ENCODE assay signal across 16 mouse cellular contexts in the genomic region with DNA sequence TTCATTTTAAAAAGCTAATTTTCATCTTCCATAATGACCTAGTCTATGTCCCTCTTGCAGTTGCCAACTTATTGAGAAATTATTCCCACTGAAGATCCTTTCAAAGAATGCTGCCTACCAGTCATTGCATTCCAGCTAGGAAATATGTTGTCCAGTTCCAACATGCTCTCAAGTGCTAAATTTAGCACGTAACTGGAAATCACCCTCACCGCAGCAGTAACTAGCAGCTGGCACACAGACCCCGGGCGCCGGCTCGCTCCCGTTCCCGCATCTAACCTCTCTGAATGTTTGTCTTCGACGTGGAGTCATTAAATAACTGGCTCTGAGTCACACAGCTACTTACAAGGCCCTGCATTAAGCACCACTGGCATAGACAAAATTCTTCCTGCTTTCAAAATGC. TPM values are rescaled to one million over a fixed set of nuclear protein-coding genes. Genes with fewer than 3 reads are reported as not detected.
DNase-seq lines count a peak whose midpoint lies in the region; ATAC-seq lines count a peak whose summit lies in the region.
"Had no signal": no experiment of that assay in that cellular context is flagged by ENCODE, and none has a peak within 500 bp of the region (broad histone marks: within the 10 kb centered on the region; RNA-seq: fewer than 3 reads in every experiment).

No protein-coding gene starts in this region.

- no peaks in the 10 kb centered on the region for H3K36me3 ChIP-seq in heart, embryonic 10.5 days
- no peaks in the 10 kb centered on the region for H3K36me3 ChIP-seq in forebrain, embryonic 11.5 days (ENCODE audit: control insufficient read depth, insufficient read depth, low read length)
- H3K36me3 ChIP-seq: hindbrain, embryonic 15.5 days; kidney, embryonic 15.5 days had no signal

- H3K4me1 ChIP-seq in heart, embryonic 10.5 days = peaks cover 7% of the 10 kb centered on the region; the same call in 1 of the 2 replicates
- no peaks in the 10 kb centered on the region for H3K4me1 ChIP-seq in forebrain, embryonic 11.5 days (replicated peaks; ENCODE audit: control insufficient read depth, insufficient read depth, low read length)
- H3K4me1 ChIP-seq: hindbrain, embryonic 15.5 days; kidney, embryonic 15.5 days had no signal

- intact Hi-C loops in heart, postnatal 25 days (cut with DNase I) = no loop called here
- intact Hi-C loops in heart, postnatal 10 days (cut with DNase I) = no loop called here

- no peak for ATAC-seq in forebrain, embryonic 11.5 days (replicated peaks; ENCODE audit: low FRiP score)
- ATAC-seq: forebrain, postnatal 0 days; intestine, embryonic 16.5 days; liver, postnatal 0 days had no signal

- no peak overlapping the region for H3K4me3 ChIP-seq in heart, embryonic 10.5 days
- H3K4me3 ChIP-seq in forebrain, embryonic 11.5 days (ENCODE audit: low read depth, low read length) = no peak overlapping the region
- H3K4me3 ChIP-seq: hindbrain, embryonic 15.5 days; kidney, embryonic 15.5 days had no signal

- DNase-seq in heart, adult 18-20 months = peak; percentile 45 to 46
- DNase-seq in heart, postnatal 25 days (ENCODE audit: low spot score) = no peak
- peak; percentile 76 for DNase-seq in Muller cell, postnatal 12 days (ENCODE audit: inconsistent ontology term)
- DNase-seq in heart, embryonic 10.5 days (ENCODE audit: low spot score) = no peak
- peak; percentile 58 to 65 for DNase-seq in heart, postnatal 10 days
- DNase-seq in urinary bladder, postnatal 36 days (ENCODE audit: low spot score in 2 of 2) = no peak
- no peak for DNase-seq in forebrain, embryonic 11.5 days (ENCODE audit: low spot score)
- DNase-seq: adrenal gland, adult 2 months; cerebellum, postnatal 14 days; forebrain, postnatal 0 days; liver; liver, postnatal 0 days; midbrain, embryonic 14.5 days had no signal

- H3K27me3 ChIP-seq in heart, embryonic 10.5 days (ENCODE audit: insufficient read depth, poor library complexity, severe bottlenecking) = no peaks in the 10 kb centered on the region
- H3K27me3 ChIP-seq in forebrain, embryonic 11.5 days (ENCODE audit: control insufficient read depth, insufficient read depth, low read length) = no peaks in the 10 kb centered on the region
- H3K27me3 ChIP-seq: hindbrain, embryonic 15.5 days; kidney, embryonic 15.5 days had no signal

- H3K9me3 ChIP-seq in heart, embryonic 10.5 days = no peaks in the 10 kb centered on the region
- no peaks in the 10 kb centered on the region for H3K9me3 ChIP-seq in forebrain, embryonic 11.5 days (ENCODE audit: control insufficient read depth, low read length)
- H3K9me3 ChIP-seq: hindbrain, embryonic 15.5 days; kidney, embryonic 15.5 days had no signal

- 59% methylated on average over 10 of the region's 10 CpGs for WGBS in heart, embryonic 10.5 days
- WGBS in forebrain, embryonic 11.5 days = 92% methylated on average over 10 of the region's 10 CpGs

- H3K27ac ChIP-seq in heart, embryonic 10.5 days = peak overlapping the region; percentile 69
- no peak overlapping the region for H3K27ac ChIP-seq in forebrain, embryonic 11.5 days (ENCODE audit: low read depth, low read length)
- H3K27ac ChIP-seq: hindbrain, embryonic 15.5 days; kidney, embryonic 15.5 days had no signal

- H3K4me2 ChIP-seq in forebrain, embryonic 11.5 days (ENCODE audit: low read depth, low read length, severe bottlenecking) = no peak overlapping the region
- H3K4me2 ChIP-seq: hindbrain, embryonic 15.5 days; kidney, embryonic 15.5 days had no signal

- H3K9ac ChIP-seq in forebrain, embryonic 11.5 days (ENCODE audit: low read length) = no peak overlapping the region
- H3K9ac ChIP-seq: forebrain, postnatal 0 days; hindbrain, embryonic 15.5 days; kidney, embryonic 15.5 days; liver, postnatal 0 days had no signal

RNA-seq across cellular contexts. Expression of a gene that starts 22.2 kb away (rescaled TPM):
- total RNA-seq in heart, adult 18-20 months (2021) = under 1 TPM; 0.25 to 0.64 TPM
- total RNA-seq in heart, postnatal 25 days (2021) = under 1 TPM; 0.22 to 0.70 TPM
- 0.10 and 1.6 TPM in 2 replicates for polyA plus RNA-seq in heart, embryonic 10.5 days (2016; fragmentation: Nextera tagmentation; extraction: Ambion mirVana)
- under 1 TPM; 0.17 to 0.24 TPM for total RNA-seq in heart, postnatal 10 days (2021)
- 0.59 TPM in 1 of 2 replicates, not detected in the other for polyA plus RNA-seq in forebrain, embryonic 11.5 days (2014; fragmentation: Nextera tagmentation; extraction: Ambion mirVana)

Comparison
In these comparisons a context has a peak if more than half of its experiments do, and no peak if none do; other contexts are left out.
1. DNase-seq: peak in heart, adult 18-20 months (2 of 2), Muller cell, postnatal 12 days (single experiment) and heart, postnatal 10 days (2 of 2); none in heart, postnatal 25 days (single experiment), heart, embryonic 10.5 days (single experiment), urinary bladder, postnatal 36 days (0 of 2) and forebrain, embryonic 11.5 days (single experiment).